Mouse (Mus musculus) left cerebral cortex, adult 11 months (tissue): ENCODE data around the gene Myl7.
"Not testable (repeated sequence)": the region's sequence is repeated elsewhere in the genome, so short reads cannot be mapped to it uniquely, and the experiment has no call there.

Experiments used
- DNase-seq: peaks from one replicate; pipeline ENCODE4 v3.0.0; 2022; ENCODE audit warnings: low spot score

Gene Myl7

DNA sequence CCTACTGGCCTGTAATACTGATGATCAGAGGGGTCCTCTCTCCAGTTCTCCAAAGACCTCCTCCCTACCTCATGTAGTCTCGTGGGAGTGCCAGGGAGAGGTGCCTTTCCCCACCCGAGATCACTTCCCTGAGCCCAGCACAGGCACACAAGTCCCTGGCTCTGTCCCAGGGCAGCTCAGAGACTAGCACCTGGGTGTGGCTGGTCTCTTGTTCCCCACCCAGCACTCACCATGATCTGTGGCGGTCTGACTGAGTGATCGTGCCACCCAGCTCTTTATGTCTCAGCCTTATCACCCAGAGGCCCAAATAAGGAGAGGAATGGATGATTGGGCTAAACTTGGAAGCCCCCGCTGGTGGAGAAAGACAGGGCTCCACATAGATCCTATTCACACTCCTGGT, at the start of gene Myl7:
Gene Myl7, minus strand, starts transcription at position 252 of the 400 bp plus-strand sequence.
- no peak for DNase-seq

GRCm38 (mm10) chr11:5947796-5948195, 49.2 kb upstream of the Myl7 start:
- DNase-seq = no peak

GRCm38 (mm10) chr11:5945096-5945495, 46.5 kb upstream of the Myl7 start:
- no peak for DNase-seq

- DNase-seq = no peak
Measured at GRCm38 (mm10) chr11:5942966-5943365, 44.4 kb upstream of the Myl7 start.

- DNase-seq = not testable (repeated sequence)
Measured at GRCm38 (mm10) chr11:5934531-5934930, 35.9 kb upstream of the Myl7 start.

DNA sequence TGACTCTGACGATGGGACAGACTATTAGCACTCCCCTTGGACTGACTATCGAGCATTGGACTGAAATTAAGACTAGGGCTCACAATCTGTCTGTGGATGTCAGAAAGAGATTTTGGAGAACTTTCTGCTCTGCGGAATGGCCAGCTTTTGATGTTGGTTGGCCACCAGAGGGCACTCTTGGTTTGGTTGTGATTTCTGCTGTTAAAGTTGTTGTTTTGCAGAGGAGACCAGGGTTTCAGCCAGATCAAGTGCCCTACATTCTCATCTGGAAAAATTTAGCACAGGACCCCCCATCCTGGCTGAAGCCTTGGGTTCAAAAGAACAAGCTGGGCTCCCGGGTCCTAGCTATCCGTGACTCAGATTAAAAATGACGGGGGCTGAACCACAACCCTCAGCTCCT, 33.4 kb upstream of the Myl7 start:
- not testable (repeated sequence) for DNase-seq

GRCm38 (mm10) chr11:5930578-5930977, 32.0 kb upstream of the Myl7 start:
- DNase-seq = no peak

- DNase-seq = no peak
Measured at GRCm38 (mm10) chr11:5926696-5927220, 28.2 kb upstream of the Myl7 start.

DNA sequence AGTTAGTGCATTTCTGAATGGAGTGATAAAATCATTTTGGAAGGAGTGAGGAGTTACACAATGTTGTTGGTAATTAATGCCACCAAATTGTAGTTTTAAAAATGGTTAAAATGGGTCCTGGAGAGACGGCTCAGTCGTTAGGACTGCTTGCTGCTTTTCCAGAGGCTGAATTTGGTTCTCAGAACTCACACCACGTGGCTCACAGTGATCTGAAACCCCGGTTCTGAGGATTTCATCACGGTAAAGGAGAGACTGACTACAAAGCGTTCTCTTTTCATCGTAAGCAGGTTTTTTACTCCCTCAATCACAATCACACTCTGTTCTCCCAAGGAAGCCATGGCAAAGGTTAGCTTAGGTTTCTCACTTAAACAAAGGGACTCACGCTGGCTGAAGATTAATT, 26.1 kb upstream of the Myl7 start:
- no peak for DNase-seq

GRCm38 (mm10) chr11:5920323-5920960, 21.9 kb upstream of the Myl7 start:
- no peak for DNase-seq

DNA sequence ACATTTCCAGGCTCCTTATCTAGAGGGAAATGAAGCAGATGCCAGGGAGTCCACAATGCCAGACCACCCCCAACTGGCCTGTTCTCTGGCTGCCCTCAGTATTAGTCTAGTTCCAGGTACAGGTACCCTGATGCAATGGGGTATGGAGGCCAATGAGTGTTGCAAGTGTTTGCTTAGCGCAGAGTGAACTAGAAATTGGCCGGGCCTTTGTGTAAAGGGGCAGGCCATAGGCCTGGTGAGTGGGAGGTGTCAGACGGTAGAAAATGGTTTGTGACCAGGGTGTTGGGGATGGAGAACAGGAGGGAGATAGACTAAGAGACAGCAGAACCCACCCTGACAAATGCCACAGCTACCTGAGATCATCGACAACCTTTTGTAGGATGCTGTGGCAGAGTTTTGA, 21.0 kb upstream of the Myl7 start:
- DNase-seq = no peak

DNA sequence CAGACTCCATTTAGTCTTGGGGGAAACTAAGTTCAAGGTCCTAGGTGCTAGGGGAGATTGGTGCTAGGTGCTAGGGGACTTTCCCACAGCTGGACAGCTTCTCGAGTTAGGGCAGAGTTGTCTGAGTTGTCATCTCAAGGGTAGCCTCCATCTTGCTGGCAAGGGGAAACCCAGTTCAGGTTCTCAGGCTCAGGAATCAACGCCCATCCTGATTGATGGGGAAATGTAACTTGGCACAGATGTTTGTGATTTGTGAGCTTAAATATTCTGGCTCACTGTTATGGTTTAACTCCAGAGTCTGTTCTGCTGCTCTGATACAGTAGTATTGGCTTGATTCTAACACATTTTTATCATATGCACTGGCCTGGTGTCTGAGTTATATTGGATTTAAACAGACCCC, 19.5 kb upstream of the Myl7 start:
- no peak for DNase-seq

- no peak for DNase-seq
Measured at GRCm38 (mm10) chr11:5916178-5916548, 17.6 kb upstream of the Myl7 start.

GRCm38 (mm10) chr11:5915429-5916177, 17.0 kb upstream of the Myl7 start:
- DNase-seq = no peak

DNA sequence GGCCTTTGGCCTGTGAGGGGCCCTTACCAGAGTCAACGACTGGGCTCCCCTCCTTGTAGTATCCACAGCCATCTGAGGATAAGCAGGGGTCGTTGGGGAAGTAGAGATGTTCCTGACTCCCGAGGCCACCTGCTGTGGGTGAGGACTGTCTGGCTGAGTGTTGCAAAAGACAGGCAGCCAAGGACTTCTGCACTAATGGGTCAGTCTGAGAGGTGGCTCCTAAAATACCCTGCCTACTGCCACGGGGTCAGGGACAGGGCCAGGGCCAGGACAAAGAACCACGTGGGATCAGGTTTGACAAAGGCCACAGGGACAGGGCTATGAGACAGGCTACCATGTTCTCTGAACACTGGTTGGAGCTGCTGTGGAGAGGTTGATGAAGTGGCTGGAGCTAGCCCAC, 16.4 kb upstream of the Myl7 start:
- no peak for DNase-seq

- DNase-seq = no peak
Measured at GRCm38 (mm10) chr11:5913936-5914335, 15.4 kb upstream of the Myl7 start.

DNA sequence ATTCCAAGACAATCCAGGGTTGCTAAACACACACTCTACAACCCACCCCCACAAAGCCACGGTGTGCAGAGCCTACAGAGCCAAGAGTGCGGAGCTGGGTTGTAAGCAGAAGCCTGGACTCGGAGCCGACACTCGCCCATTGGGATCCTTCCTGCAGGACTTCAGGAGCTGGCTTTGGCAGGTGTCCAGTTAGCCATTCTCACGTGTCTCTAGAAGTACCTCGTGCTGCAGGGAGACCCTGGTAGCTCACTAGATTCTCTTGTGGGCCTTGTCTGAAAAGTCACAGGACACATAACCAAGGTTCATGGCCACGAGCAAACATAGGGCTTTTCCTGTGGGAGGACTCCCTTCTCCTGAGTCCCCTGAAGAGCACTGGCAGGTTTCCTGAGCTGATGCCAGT, 14.7 kb upstream of the Myl7 start:
- DNase-seq = no peak

- DNase-seq = no peak
Measured at GRCm38 (mm10) chr11:5912635-5913034, 14.1 kb upstream of the Myl7 start.

DNA sequence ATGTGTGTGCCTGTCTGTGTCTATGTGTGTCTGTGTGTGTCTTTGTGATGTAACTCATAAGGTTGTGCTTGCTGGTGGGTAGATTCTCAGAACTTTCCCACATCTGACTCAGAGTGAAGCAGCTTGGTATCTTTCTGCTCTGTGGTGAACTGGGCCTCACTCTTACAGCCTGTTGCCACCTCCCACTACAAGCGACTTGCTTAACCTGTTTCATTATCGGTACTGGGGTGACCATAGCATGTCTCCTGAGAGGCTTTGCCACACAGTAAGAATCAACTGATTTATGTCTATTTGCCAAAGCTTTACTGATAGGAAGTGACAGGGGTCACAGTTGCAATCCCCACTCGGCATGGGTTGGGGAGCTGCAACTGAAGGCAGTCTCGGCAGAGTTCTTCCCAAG, 10.1 kb upstream of the Myl7 start:
- no peak for DNase-seq

DNA sequence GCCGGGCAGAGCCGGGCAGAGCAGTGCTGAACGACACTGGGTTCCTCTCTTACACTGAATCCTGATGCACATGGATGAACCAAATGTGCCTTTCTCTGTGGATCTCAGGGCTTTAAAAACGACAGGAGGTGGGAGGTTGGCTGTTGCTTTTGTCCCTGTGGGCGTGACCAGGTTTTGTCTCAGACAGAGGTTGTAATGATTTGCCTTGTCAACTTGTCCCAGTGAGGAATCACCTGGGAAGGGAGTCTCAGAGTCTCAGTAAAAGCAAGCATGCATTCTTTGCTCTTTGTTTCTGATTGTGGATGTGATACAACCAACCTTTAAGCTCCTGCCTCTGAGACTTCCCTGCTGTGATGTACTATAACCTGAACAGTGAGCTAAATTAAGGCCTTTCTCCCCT, 8.5 kb upstream of the Myl7 start:
- DNase-seq = no peak

DNA sequence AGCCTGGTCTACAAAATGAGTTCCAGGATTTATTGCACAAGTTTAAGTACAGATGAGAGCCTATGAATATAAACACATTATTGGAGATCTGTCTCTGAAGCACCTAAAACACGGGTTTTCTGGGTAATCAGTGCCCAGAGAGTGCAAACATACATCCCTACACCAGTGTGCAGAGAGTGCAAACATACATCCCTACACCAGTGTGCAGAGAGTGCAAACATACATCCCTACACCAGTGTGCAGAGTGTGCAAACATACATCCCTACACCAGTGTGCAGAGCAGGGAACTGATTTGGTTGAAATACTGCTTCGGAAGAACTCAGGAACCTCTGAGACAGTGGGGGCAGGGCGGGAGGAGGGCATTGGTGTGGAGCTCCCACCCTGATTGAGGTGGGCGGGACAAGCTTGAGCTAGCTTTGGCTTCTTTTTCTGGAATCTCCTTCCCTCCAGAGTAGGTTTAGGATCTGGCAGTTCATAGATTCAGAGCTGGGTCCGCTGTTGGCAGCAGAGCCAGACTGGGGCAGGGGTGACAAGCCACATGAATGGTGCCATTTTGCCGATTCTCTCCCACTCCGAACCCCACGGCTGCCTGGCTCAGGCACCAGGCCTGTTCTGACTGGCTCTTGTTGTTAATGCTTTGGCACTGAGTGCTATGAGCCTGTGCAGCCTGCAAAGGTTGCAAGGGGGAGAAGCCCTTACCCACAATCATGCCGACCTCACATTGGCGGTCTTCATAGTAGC, 7.4 kb upstream of the Myl7 start:
- no peak for DNase-seq

- no peak for DNase-seq
Measured at GRCm38 (mm10) chr11:5904871-5905270, 6.3 kb upstream of the Myl7 start.

GRCm38 (mm10) chr11:5904357-5904756, 5.8 kb upstream of the Myl7 start:
- no peak for DNase-seq
